Mouse (Mus musculus) intestine, postnatal 0 days (tissue): ENCODE data around the gene Ahnak. TPM values are rescaled to one million over a fixed set of nuclear protein-coding genes. Genes with fewer than 3 reads are reported as not detected.
A peak's percentile ranks its signal among the peaks of the same experiment; 100 is the strongest.

ENCODE experiments used
- ATAC-seq: fragments of 200-750 bp; cut with Nextera tagmentation; 2 replicates; pipeline ENCODE4 v1.8.0; 2017; ENCODE audit warnings: mild to moderate bottlenecking, moderate TSS enrichment, moderate library complexity
- H3K27ac ChIP-seq: fragments of 300-500 bp; sonication (generic); 2 replicates; pipeline ENCODE4 v1.5.1; 2014; ENCODE audit warnings: mild to moderate bottlenecking, low read depth, low read length, moderate library complexity
- H3K27me3 ChIP-seq: fragments of 300-500 bp; sonication (generic); replicated peaks from 2 replicates; pipeline ENCODE4 v1.6.1; 2014; ENCODE audit warnings: low read length, mixed read lengths; ENCODE audit not compliant: control insufficient read depth, insufficient read depth
- H3K36me3 ChIP-seq: fragments of 300-500 bp; sonication (generic); 2 replicates; pipeline ENCODE4 v1.6.1; 2014; ENCODE audit warnings: mild to moderate bottlenecking, moderate library complexity; ENCODE audit not compliant: control insufficient read depth, insufficient read depth
- H3K4me1 ChIP-seq: fragments of 300-500 bp; sonication (generic); replicated peaks from 2 replicates; pipeline ENCODE4 v1.6.1; 2014; ENCODE audit warnings: antibody characterized with exemption, low read length, mixed read lengths; ENCODE audit not compliant: control insufficient read depth, insufficient read depth
- H3K4me2 ChIP-seq: fragments of 300-500 bp; sonication (generic); replicated peaks from 2 replicates; pipeline ENCODE4 v1.6.1; 2014; ENCODE audit warnings: low read depth, mild to moderate bottlenecking, moderate library complexity
- H3K4me3 ChIP-seq: fragments of 300-500 bp; sonication (generic); 2 replicates; pipeline ENCODE4 v1.5.1; 2014; ENCODE audit warnings: low read depth, low read length
- H3K9ac ChIP-seq: fragments of 300-500 bp; sonication (generic); 2 replicates; pipeline ENCODE4 v1.6.1; 2014; ENCODE audit warnings: mild to moderate bottlenecking, low read depth, low read length
- H3K9me3 ChIP-seq: fragments of 300-500 bp; sonication (generic); 2 replicates; pipeline ENCODE4 v1.6.1; 2016; ENCODE audit warnings: mixed run types; ENCODE audit not compliant: control insufficient read depth
- CTCF ChIP-seq: sonication (generic); IDR thresholded peaks from 2 replicates; pipeline ENCODE4 v1.5.1; 2016; ENCODE audit warnings: low read depth, mild to moderate bottlenecking, control low read depth, antibody characterized with exemption, moderate library complexity
- WGBS: fragments of 180-500 bp; shearing (Covaris S2); extraction: QIAGEN DNeasy Blood & Tissue Kit; methylation state at CpG from one replicate; pipeline ENCODE4 v1.1.7; 2014; 5-methylcytosine and 5-hydroxymethylcytosine counted together
- polyA plus RNA-seq: library from polyadenylated mRNA; unstranded; fragments of >200 nt; fragmentation: Nextera tagmentation; extraction: Ambion mirVana; gene quantifications from 2 replicates; pipeline ENCODE4 v1.2.1, GENCODE M21; 2015

Gene Ahnak
- polyA plus RNA-seq, 1 experiment from 2014 or later, result 26.2 TPM

GRCm38 (mm10) chr19:8952241-8952640, 36.8 kb upstream of the Ahnak start:
- H3K27me3 ChIP-seq, result no peaks in the 10 kb centered on the region
- no peaks in the 10 kb centered on the region for H3K4me1 ChIP-seq
- no peak overlapping the region for H3K9ac ChIP-seq
- no peak for ATAC-seq
- WGBS, result 84% methylated on average over 9 of the region's 9 CpGs
- peaks cover 49% of the 10 kb centered on the region for H3K36me3 ChIP-seq
- no peak for TF ChIP-seq CTCF
- no peak overlapping the region for H3K4me2 ChIP-seq
- no peak overlapping the region for H3K4me3 ChIP-seq
- no peaks in the 10 kb centered on the region for H3K9me3 ChIP-seq
- H3K27ac ChIP-seq, result no peak overlapping the region

GRCm38 (mm10) chr19:8953135-8954039, 35.7 kb upstream of the Ahnak start, which contains the start of gene Tut1:
Gene Tut1 (plus strand): TSS chr19:8953847.
- ATAC-seq, result peak; percentile 94
- 2% methylated on average over 46 of the region's 46 CpGs for WGBS
- Histone ChIP-seq H3K9me3 (no peaks in the 10 kb centered on the region), H3K4me2 (peak within 1 kb of the TSS; percentile 81), H3K27ac (peak within 1 kb of the TSS; percentile 60), H3K4me1 (no peaks in the 10 kb centered on the region), H3K9ac (peak within 1 kb of the TSS; percentile 48), H3K27me3 (no peaks in the 10 kb centered on the region), H3K36me3 (peaks cover 43% of the 10 kb centered on the region), H3K4me3 (peak within 1 kb of the TSS; percentile 53)
- peak; percentile 3; the same call in 1 of the 2 replicates for TF ChIP-seq CTCF

DNA sequence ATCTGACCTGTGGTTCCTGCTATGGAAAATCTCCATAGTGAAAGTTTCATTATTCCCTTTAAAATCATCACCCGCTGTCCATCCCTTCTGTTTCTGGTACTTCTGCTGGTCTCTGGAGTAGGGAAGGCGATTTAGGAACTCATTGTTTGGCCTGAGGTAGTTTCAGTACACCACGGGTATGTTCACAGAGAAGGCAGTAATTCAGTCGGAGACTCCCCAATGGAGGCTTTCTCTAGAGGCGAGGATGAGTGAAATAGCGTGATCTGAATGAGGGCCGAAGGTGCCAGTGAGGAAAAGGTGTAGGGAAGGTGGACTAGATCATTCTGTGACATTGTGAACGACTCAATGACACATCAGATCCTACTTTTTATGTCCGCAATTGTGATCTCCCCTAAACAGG, 34.9 kb upstream of the Ahnak start:
- ATAC-seq, result no peak
- Histone ChIP-seq H3K27ac (peak overlapping the region; percentile 41), H3K4me1 (no peaks in the 10 kb centered on the region), H3K9ac (peak overlapping the region; percentile 48), H3K27me3 (no peaks in the 10 kb centered on the region), H3K36me3 (peaks cover 39% of the 10 kb centered on the region), H3K9me3 (no peaks in the 10 kb centered on the region), H3K4me2 (peak overlapping the region; percentile 81), H3K4me3 (peak overlapping the region; percentile 53)
- 7% methylated on average over 9 of the region's 9 CpGs for WGBS
- TF ChIP-seq CTCF, result no peak

GRCm38 (mm10) chr19:8962256-8962655, 26.8 kb upstream of the Ahnak start:
- H3K9me3 ChIP-seq, result no peaks in the 10 kb centered on the region
- 0 out of 2 replicates have a peak, but pooled peaks cover 5% of the 10 kb centered on the region for H3K4me1 ChIP-seq
- no peak overlapping the region for H3K4me2 ChIP-seq
- no peak overlapping the region for H3K4me3 ChIP-seq
- H3K27ac ChIP-seq, result no peak overlapping the region
- TF ChIP-seq CTCF, result no peak
- H3K36me3 ChIP-seq, result peaks cover 64% of the 10 kb centered on the region
- H3K27me3 ChIP-seq, result no peaks in the 10 kb centered on the region
- no peak for ATAC-seq
- no peak overlapping the region for H3K9ac ChIP-seq
- WGBS, result 73% methylated on average over 2 of the region's 2 CpGs

GRCm38 (mm10) chr19:8965075-8965474, 24.0 kb upstream of the Ahnak start:
- Histone ChIP-seq H3K27me3 (no peaks in the 10 kb centered on the region), H3K9ac (no peak overlapping the region), H3K4me1 (0 out of 2 replicates have a peak, but pooled peaks cover 5% of the 10 kb centered on the region), H3K4me2 (no peak overlapping the region), H3K9me3 (no peaks in the 10 kb centered on the region), H3K4me3 (no peak overlapping the region), H3K36me3 (peaks cover 59% of the 10 kb centered on the region), H3K27ac (peak overlapping the region; percentile 88; the same call in 1 of the 2 replicates)
- WGBS, result 87% methylated on average over 11 of the region's 11 CpGs
- TF ChIP-seq CTCF, result no peak
- no peak for ATAC-seq

- Histone ChIP-seq H3K4me1 (0 out of 2 replicates have a peak, but pooled peaks cover 5% of the 10 kb centered on the region), H3K9me3 (no peaks in the 10 kb centered on the region), H3K36me3 (peaks cover 59% of the 10 kb centered on the region), H3K9ac (peak overlapping the region; percentile 61), H3K4me3 (peak overlapping the region; percentile 73), H3K27me3 (no peaks in the 10 kb centered on the region), H3K4me2 (peak overlapping the region; percentile 63), H3K27ac (peak overlapping the region; percentile 88)
- WGBS, result 68% methylated on average over 8 of the region's 8 CpGs
- no peak for TF ChIP-seq CTCF
- ATAC-seq, result no peak
Observed at GRCm38 (mm10) chr19:8965771-8966170, 23.3 kb upstream of the Ahnak start.
